Mouse (Mus musculus): Measurements from ENCODE around the gene Grik3. TPM values are rescaled to one million over a fixed set of nuclear protein-coding genes. Genes with fewer than 3 reads are reported as not detected.

The Grik3 gene
- polyA plus RNA-seq, 1 experiment from 2014 or later, result 0.51 TPM

DNA sequence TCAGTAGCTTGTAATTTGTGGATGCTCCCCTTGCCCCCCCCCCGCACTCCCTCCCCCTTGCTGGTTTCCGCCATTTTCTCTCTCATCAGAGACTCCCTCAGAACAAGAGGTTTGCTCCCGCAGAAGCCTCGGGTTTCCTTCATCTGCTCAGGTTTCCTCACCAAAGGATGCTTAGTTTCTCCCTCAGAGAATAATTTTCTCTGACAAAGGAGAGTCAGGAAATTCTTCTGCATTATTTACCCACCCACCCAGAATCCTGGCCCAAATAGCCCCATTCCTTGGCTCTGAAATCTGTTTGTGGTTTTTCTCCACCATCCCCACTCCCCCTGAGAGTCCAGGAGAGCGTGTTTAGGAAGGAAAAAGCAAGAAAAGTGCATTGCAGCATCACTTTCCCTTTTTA, 89.8 kb downstream of the Grik3 start:
- WGBS, result 49% methylated on average over 5 of the region's 5 CpGs
- Histone ChIP-seq H3K9me3 (no peaks in the 10 kb centered on the region), H3K27me3 (replicated peaks) (no peaks in the 10 kb centered on the region), H3K27ac (no peak overlapping the region), H3K9ac (no peak overlapping the region), H3K4me3 (replicated peaks) (no peak overlapping the region), H3K36me3 (no peaks in the 10 kb centered on the region), H3K4me1 (no peaks in the 10 kb centered on the region), H3K4me2 (no peak overlapping the region)
- ATAC-seq (ENCODE audit: insufficient read depth, low FRiP score, low read depth), result no peak

DNA sequence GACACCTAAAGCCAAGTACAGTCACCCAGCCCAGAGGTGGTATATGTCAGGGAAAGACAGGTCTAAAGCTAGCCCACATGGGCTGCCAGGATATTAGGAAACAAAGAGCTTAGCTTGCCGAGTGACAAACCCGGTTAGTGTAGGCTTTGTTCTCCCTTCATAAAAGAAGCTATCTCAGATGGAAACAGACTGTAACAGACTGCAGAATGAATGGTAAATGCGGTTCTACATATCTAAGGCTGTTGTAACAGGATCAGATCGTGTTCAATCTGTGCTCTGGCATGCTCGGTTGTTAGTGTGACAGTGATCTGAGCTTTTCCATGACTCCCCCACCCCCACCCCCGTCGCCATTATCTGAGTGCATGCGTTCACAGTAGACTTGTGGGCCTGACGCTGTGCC, 92.8 kb downstream of the Grik3 start:
- H3K9ac ChIP-seq, result no peak overlapping the region
- H3K27ac ChIP-seq, result no peak overlapping the region
- H3K9me3 ChIP-seq, result no peaks in the 10 kb centered on the region
- H3K4me1 ChIP-seq, result 0 out of 2 replicates have a peak, but pooled peaks cover 6% of the 10 kb centered on the region
- H3K4me2 ChIP-seq, result no peak overlapping the region
- no peak overlapping the region for H3K4me3 ChIP-seq (replicated peaks)
- H3K27me3 ChIP-seq (replicated peaks), result peaks cover 5% of the 10 kb centered on the region; the same call in 1 of the 2 replicates
- H3K36me3 ChIP-seq, result no peaks in the 10 kb centered on the region
- no peak for ATAC-seq (ENCODE audit: insufficient read depth, low FRiP score, low read depth)
- WGBS, result 79% methylated on average over 9 of the region's 9 CpGs

DNA sequence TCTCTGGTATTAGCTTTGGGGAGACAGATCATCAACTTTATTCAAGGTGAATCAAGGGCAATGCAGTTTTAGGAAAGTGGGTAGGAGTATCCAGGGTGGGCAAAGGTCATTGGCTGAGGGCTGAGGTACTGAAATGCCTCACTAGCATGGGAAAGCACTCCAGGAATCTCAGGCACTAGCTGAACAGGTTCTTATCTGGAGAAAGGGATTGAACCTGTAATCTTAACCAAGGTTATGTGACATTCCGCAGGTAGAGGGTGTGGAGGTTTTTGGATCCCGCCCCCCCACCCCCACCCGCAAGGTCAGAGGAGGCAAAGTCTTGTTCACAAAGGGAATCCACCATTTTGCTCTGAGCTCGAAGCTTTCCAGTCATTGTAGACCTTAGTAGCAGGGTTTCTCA, 93.4 kb downstream of the Grik3 start:
- peaks cover 5% of the 10 kb centered on the region; the same call in 1 of the 2 replicates for H3K27me3 ChIP-seq (replicated peaks)
- 0 out of 2 replicates have a peak, but pooled peaks cover 6% of the 10 kb centered on the region for H3K4me1 ChIP-seq
- H3K9me3 ChIP-seq, result no peaks in the 10 kb centered on the region
- ATAC-seq (ENCODE audit: insufficient read depth, low FRiP score, low read depth), result no peak
- H3K36me3 ChIP-seq, result no peaks in the 10 kb centered on the region
- H3K9ac ChIP-seq, result no peak overlapping the region
- H3K4me3 ChIP-seq (replicated peaks), result no peak overlapping the region
- 71% methylated on average over 4 of the region's 4 CpGs for WGBS
- no peak overlapping the region for H3K4me2 ChIP-seq
- H3K27ac ChIP-seq, result no peak overlapping the region

DNA sequence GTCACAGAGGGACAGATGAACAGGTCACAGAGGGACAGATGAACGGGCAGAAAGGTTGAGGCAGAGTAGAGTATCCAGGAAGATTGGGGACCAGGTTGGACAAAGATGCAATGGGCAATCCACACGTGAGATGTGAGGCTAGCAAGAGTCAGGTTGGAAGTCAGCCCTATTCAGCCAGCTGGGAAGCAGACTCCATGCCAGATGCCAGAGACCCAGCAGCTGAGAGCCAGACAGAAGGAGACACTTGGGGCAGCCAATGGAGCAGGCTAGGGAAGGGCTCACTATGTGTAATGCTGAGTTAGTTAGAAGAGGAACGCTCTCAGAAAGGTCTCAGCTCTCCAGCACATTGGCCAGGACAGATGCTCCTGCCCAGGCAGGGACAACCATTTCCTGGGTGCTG, 94.2 kb downstream of the Grik3 start:
- 75% methylated on average over 3 of the region's 3 CpGs for WGBS
- Histone ChIP-seq H3K9me3 (no peaks in the 10 kb centered on the region), H3K4me2 (no peak overlapping the region), H3K4me1 (0 out of 2 replicates have a peak, but pooled peaks cover 6% of the 10 kb centered on the region), H3K27me3 (replicated peaks) (peaks cover 5% of the 10 kb centered on the region; the same call in 1 of the 2 replicates), H3K27ac (no peak overlapping the region), H3K9ac (no peak overlapping the region), H3K36me3 (no peaks in the 10 kb centered on the region), H3K4me3 (replicated peaks) (no peak overlapping the region)
- ATAC-seq (ENCODE audit: insufficient read depth, low FRiP score, low read depth), result no peak

DNA sequence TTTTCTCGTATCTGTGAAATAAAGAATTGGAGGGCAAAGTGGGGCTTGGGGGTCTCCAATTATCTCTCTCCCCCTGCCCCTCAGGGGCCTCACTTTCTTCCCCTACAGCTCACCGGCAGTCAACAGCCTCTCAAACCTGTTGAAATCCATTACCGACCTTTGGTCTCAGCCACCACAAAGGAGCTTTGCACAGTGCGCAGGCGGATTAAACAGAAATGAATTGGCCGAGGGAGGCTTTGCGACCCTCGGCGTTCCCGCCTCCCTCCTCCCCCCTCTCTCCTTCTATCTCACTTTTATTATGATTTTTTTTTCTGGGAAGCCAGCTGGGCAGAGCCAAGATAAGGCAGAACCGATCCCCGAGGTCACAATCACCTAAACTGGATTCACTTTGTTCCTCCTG, 97.1 kb downstream of the Grik3 start:
- H3K4me3 ChIP-seq (replicated peaks), result no peak overlapping the region
- H3K27me3 ChIP-seq (replicated peaks), result peaks cover 7% of the 10 kb centered on the region; the same call in 1 of the 2 replicates
- no peak overlapping the region for H3K9ac ChIP-seq
- H3K36me3 ChIP-seq, result no peaks in the 10 kb centered on the region
- H3K27ac ChIP-seq, result no peak overlapping the region
- peak overlapping the region; percentile 26 for H3K4me2 ChIP-seq
- 9% methylated on average over 12 of the region's 12 CpGs for WGBS
- no peaks in the 10 kb centered on the region for H3K9me3 ChIP-seq
- H3K4me1 ChIP-seq, result peaks cover 14% of the 10 kb centered on the region; the same call in 1 of the 2 replicates
- ATAC-seq (ENCODE audit: insufficient read depth, low FRiP score, low read depth), result no peak

DNA sequence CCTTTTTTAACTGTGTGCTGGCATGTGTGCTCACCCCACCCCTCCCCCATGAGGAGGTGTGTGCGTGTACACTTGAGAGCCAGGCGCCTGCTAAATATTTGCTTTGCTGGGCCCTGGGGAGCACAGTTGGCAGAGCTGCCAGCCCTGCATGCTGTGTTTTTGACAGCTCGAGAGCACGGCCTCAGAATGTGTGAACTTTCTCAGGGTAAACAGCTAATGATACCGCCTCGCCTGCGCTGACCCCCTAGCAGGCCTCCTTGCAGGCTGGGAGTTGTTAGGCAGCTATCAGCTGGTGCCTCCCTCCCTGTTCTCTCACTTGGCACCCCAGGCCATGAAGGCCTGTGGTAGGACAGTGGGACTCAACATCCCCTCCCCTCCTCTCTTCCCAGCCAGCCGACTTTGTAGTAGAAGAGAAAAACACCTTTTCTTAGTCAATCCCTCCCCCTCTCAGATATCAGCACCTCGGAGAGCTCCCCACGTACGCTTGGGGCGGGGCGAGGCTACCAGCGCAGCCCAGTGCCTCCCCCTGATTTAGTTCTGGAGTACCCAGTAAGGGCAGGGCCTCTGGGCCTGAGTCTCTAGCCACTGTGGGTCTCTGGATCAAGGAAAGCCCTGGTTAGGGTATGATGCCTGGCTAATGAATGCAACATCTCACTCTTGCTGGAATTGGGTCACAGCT, 99.9 kb downstream of the Grik3 start:
- Histone ChIP-seq H3K27ac (no peak overlapping the region), H3K27me3 (replicated peaks) (peaks cover 7% of the 10 kb centered on the region; the same call in 1 of the 2 replicates), H3K9me3 (no peaks in the 10 kb centered on the region), H3K36me3 (no peaks in the 10 kb centered on the region), H3K4me2 (no peak overlapping the region), H3K9ac (no peak overlapping the region), H3K4me3 (replicated peaks) (no peak overlapping the region), H3K4me1 (peaks cover 14% of the 10 kb centered on the region; the same call in 1 of the 2 replicates)
- peak; percentile 83 for ATAC-seq (ENCODE audit: insufficient read depth, low FRiP score, low read depth)
- WGBS, result 6% methylated on average over 14 of the region's 14 CpGs

DNA sequence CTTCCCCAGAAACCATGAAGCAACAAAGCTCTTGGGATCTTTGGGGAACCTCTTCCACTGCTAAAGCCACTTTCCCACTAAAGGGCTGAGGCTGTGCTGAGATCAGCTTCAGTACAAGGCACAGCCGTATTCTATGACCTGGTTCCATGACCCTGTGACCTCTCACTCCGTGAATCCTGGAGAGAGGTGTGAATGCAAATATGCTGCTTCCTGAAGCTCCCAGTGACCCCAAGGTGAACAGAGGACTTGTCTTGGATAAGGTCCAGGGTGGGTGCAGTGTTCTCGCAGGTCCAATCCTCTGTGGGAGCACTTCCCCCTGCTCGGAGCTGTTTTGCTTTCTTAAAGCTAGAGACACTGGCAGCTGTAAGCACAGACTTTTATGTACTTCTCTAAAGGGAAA, 102.2 kb downstream of the Grik3 start:
- Histone ChIP-seq H3K4me3 (replicated peaks) (no peak overlapping the region), H3K9ac (no peak overlapping the region), H3K4me2 (no peak overlapping the region), H3K4me1 (peaks cover 11% of the 10 kb centered on the region; the same call in 1 of the 2 replicates), H3K27me3 (replicated peaks) (0 out of 2 replicates have a peak, but pooled peaks cover 2% of the 10 kb centered on the region), H3K36me3 (no peaks in the 10 kb centered on the region), H3K27ac (no peak overlapping the region), H3K9me3 (no peaks in the 10 kb centered on the region)
- WGBS, result 23% methylated on average over 4 of the region's 4 CpGs
- no peak for ATAC-seq (ENCODE audit: insufficient read depth, low FRiP score, low read depth)

DNA sequence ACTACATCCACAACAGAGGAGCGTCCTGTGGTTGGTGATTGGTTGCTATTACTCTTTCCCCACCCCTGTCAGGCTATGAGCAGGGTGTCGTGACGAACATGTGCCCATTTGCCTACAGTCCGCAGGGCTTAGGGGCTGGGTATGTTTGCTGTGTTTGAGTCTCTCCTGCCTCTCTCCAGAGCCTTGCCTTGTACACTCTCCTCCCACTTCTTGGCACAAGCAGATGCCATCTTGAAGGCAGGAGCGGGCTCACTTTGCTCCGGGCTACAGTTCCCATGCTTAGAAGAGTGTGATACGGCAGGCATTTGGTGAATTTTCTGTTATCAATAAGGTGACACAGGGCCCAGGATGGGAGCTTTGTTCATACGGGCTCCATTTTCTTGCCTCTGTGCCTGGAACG, 104.5 kb downstream of the Grik3 start:
- no peak overlapping the region for H3K27ac ChIP-seq
- WGBS, result 80% methylated on average over 9 of the region's 9 CpGs
- H3K36me3 ChIP-seq, result no peaks in the 10 kb centered on the region
- no peak for ATAC-seq (ENCODE audit: insufficient read depth, low FRiP score, low read depth)
- H3K4me2 ChIP-seq, result no peak overlapping the region
- H3K9ac ChIP-seq, result no peak overlapping the region
- peaks cover 8% of the 10 kb centered on the region; the same call in 1 of the 2 replicates for H3K4me1 ChIP-seq
- no peak overlapping the region for H3K4me3 ChIP-seq (replicated peaks)
- no peaks in the 10 kb centered on the region for H3K9me3 ChIP-seq
- H3K27me3 ChIP-seq (replicated peaks), result 0 out of 2 replicates have a peak, but pooled peaks cover 2% of the 10 kb centered on the region

DNA sequence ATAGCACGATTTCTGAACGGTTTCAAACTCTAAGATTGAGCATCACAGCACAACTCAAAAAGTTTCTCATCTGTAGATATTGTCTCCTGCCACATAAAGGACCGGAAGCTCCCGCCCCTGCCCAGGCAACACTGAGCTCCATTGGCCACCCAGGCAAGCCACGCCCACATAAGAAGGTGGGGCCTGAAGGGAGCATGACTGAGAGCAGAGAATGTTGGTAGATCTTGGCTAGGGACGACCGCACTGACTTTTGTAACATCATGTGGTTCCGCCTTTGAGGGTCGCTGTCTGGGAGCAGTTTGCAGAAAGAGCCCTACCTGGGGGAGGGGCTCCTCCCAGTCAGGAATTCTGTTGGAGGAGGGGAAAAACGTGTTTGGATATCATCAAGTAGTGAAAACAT, 108.2 kb downstream of the Grik3 start:
- Histone ChIP-seq H3K9ac (no peak overlapping the region), H3K27ac (no peak overlapping the region), H3K36me3 (no peaks in the 10 kb centered on the region), H3K4me2 (no peak overlapping the region), H3K9me3 (no peaks in the 10 kb centered on the region), H3K4me1 (no peaks in the 10 kb centered on the region), H3K4me3 (replicated peaks) (no peak overlapping the region), H3K27me3 (replicated peaks) (no peaks in the 10 kb centered on the region)
- no peak for ATAC-seq (ENCODE audit: insufficient read depth, low FRiP score, low read depth)
- 39% methylated on average over 10 of the region's 10 CpGs for WGBS

DNA sequence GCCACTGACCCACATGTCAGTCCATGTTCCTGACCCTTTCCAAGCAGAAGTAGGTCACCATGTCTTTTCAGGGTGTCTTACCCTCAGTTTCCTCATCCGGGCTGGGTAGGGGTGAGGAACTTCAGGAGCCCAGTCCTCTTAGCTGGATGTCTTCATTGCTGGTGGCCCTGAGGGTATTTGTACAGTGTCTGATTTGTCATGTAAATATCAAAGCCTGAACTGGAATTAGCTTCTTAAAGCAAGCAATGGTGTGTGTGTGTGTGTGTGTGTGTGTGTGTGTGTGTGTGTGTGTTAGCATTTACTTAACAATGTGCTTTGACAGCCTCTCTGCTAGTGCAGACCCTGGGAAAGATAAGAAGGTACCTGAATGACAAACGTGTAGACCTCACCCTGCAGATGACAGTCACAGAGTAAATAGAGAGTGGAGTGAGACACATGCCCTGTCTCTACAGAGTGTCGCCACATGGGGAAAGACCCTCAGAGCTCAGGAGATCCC, 109.1 kb downstream of the Grik3 start:
- H3K4me1 ChIP-seq, result no peaks in the 10 kb centered on the region
- no peak overlapping the region for H3K4me3 ChIP-seq (replicated peaks)
- 48% methylated on average over 3 of the region's 3 CpGs for WGBS
- H3K27me3 ChIP-seq (replicated peaks), result no peaks in the 10 kb centered on the region
- H3K36me3 ChIP-seq, result no peaks in the 10 kb centered on the region
- H3K9ac ChIP-seq, result no peak overlapping the region
- ATAC-seq (ENCODE audit: insufficient read depth, low FRiP score, low read depth), result no peak
- no peak overlapping the region for H3K27ac ChIP-seq
- H3K9me3 ChIP-seq, result no peaks in the 10 kb centered on the region
- no peak overlapping the region for H3K4me2 ChIP-seq

DNA sequence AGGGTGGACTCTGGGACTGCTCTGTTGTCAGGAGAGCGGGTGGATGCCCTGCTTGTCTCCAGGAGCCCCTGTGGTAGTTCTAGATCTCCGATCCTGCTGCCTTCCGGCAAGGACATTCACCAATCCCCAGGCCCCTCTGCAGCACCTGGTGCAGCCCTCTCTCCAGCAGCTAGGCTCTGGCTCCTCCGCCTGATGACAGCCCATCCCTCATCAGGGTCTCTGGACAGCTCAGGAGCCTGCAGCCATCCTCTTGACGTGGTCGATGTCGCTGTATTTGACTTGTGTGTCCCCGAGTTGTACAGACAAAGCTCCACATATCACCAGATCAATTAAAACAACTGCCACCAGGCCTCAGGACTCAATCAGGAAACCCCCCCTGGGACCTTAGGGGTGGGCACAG, 110.1 kb downstream of the Grik3 start:
- no peak for ATAC-seq (ENCODE audit: insufficient read depth, low FRiP score, low read depth)
- Histone ChIP-seq H3K36me3 (no peaks in the 10 kb centered on the region), H3K4me1 (no peaks in the 10 kb centered on the region), H3K4me2 (no peak overlapping the region), H3K27ac (no peak overlapping the region), H3K9me3 (no peaks in the 10 kb centered on the region), H3K27me3 (replicated peaks) (no peaks in the 10 kb centered on the region), H3K9ac (no peak overlapping the region), H3K4me3 (replicated peaks) (no peak overlapping the region)
- 56% methylated on average over 8 of the region's 8 CpGs for WGBS

DNA sequence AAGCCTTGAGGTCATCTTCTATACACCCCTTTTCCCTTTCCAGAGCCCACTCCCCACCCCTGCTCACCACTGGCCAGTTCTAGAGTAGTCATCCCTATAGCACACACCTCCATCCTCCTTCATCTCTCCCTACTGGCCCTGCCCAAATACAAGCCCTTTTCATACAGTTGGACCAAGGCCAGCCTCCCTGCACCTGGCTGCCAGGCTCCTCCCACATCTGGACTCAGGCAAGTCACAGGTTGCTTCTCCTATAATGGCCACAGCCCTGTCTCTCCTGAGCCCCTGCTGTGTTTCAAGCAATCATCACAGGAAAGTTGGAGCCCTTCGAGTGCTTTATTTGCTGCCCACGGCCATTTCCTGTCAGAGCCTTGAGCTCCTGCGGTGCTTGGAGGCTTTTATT, 110.8 kb downstream of the Grik3 start:
- no peaks in the 10 kb centered on the region for H3K27me3 ChIP-seq (replicated peaks)
- no peaks in the 10 kb centered on the region for H3K4me1 ChIP-seq
- H3K4me3 ChIP-seq (replicated peaks), result no peak overlapping the region
- H3K9ac ChIP-seq, result no peak overlapping the region
- 49% methylated on average over 3 of the region's 3 CpGs for WGBS
- no peaks in the 10 kb centered on the region for H3K36me3 ChIP-seq
- no peaks in the 10 kb centered on the region for H3K9me3 ChIP-seq
- ATAC-seq (ENCODE audit: insufficient read depth, low FRiP score, low read depth), result no peak; the same call in 1 of the 2 replicates
- H3K4me2 ChIP-seq, result no peak overlapping the region
- no peak overlapping the region for H3K27ac ChIP-seq
